Mouse (Mus musculus) erythroid progenitor cell, adult 5-6 weeks (primary cell): ENCODE results near the gene Gpc6. TPM values are rescaled to one million over a fixed set of nuclear protein-coding genes. Genes with fewer than 3 reads are reported as not detected.

Experiments used
- ATAC-seq: replicated peaks from 2 replicates; pipeline ENCODE4 v1.8.0; 2016; ENCODE audit warnings: moderate number of reproducible peaks, mild to moderate bottlenecking, moderate TSS enrichment, inconsistent platforms; ENCODE audit not compliant: poor library complexity, low FRiP score, severe bottlenecking
- total RNA-seq, 2 experiments: library from RNA; stranded (forward) in 1 of 2; stranded (reverse) in 1 of 2; fragments of 150-400 nt in 1 of 2; fragments of 186-747, 209-891 nt in 1 of 2; gene quantifications; 2 replicates each; pipeline versions ENCODE4 v1.2.3 to v1.2.4; 2015 to 2017; ENCODE audit warnings: low replicate concordance in 2 of 2

Gene Gpc6
- total RNA-seq, 2 experiments from 2014 or later, result not detected

DNA sequence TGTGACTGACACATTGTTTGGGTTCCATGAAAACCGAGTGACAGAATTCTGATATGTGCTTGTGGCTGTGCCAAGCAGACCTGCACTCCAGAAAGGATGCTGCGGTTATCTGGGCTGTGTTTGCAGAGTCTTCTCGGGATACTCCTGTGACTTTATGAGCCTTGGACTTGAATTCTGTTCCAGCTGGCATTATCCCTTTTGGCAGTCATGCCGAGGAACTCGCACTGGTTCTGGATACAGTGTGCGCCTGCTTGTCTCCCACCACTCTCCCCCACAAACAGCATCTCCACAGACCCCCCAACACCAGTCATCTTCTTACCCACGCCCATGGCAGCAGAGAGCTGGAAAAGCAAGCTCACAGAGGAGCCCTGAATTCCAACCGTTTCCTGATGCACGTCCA lies 1084.4 kb downstream of the Gpc6 start:
- ATAC-seq, result no peak

DNA sequence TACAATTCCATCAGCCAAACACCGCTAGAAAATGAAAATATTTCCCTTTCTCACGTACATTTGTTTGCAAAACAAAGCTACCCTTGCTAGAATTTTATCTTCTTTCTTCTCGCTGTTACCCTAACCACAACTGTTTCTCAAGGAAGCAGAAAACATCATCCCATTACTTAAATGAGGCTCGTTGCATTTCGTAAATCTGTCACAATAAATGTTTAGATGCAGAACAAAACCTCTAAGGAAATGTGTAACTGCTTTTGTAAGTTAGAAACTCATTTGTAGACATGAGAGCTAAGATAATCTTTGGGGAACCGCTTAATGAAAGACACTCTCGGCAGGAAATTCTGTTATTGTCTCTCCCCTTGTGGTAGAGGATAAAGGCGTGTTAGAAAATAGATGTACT lies 1088.1 kb downstream of the Gpc6 start:
- ATAC-seq, result no peak

DNA sequence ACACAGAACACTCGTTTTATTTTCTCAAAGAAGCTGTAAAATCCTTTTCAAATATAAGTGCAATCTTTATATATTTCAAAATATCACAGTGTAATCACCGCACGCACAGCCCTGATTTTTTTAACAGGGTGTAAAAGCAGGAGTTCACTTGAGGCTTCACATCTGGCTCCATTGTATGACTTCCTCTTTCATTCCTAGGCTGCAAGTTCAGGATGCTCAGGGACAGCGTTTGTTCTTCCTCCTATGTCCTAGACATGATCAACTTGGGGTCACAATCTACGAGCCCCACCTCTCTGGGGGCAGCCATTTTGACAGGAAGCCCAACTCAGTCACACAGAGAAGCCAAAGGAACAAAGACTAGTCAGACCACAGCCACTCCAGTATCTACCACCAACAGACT lies 1094.2 kb downstream of the Gpc6 start:
- no peak for ATAC-seq

DNA sequence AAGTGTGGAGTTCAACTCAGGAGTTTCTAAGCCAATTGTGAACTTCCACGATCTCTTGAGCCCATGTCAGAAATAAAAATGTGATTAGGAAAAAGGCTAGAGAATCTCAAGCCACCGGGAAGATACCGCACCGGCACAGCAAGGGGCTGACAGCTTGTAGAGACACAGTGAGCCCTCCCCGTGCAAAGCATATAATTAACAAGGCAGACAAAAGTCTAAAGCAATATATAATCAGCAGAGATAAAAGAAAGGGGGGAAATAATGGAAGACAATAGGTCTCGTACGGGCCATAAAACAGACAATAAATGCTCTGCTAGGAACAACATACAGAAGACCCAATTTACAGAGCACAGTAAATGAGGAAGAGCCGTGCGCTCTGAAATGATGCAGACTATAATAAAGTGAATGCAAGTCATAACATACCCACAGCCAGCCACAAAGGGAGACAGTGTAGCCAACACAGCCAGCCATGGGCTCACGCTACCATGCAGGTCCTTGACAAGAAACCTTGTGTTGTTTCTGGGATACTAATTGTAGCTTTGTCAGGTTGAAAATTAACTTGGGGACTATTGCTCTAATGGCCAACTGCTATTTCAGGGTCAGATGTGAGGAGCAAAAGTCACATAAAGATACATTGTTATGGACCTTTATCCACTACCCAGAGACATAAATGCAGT lies 1096.9 kb downstream of the Gpc6 start:
- no peak for ATAC-seq
